ENCODE assay signal across 11 mouse cellular contexts in the genomic region with DNA sequence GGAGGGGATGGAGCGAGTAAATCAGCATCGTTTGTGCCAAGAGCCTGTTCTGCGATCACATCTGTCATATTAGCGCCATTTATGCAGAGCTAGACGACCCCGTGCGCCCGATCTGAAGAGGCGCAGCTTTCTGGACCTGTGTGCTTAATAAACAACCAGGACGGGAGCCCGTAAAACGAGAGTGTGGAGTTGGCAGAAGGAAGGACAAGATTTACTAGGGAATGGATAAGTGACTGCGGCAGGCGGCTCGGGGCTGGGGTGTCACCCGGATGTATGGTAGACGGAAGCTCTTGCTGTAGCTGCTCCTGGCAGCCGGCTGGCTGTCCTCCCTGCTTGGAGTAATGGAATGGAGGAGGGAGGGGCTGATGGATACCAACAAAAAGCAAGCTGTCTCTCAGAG.
DNase-seq lines count a peak whose midpoint lies in the region; ATAC-seq and TF ChIP-seq lines count a peak whose summit lies in the region.
"Had no signal": no experiment of that assay in that cellular context is flagged by ENCODE, and none has a peak within 500 bp of the region (broad histone marks: within the 10 kb centered on the region; RNA-seq: fewer than 3 reads in every experiment).

No protein-coding gene starts in this region.

- no peaks in the 10 kb centered on the region for H3K9me3 ChIP-seq in liver, postnatal 0 days (ENCODE audit: low read length)
- no peaks in the 10 kb centered on the region for H3K9me3 ChIP-seq in hindbrain, embryonic 13.5 days
- H3K9me3 ChIP-seq in midbrain, postnatal 0 days (ENCODE audit: low read length): no peaks in the 10 kb centered on the region

- no peak overlapping the region for H3K4me2 ChIP-seq in liver, postnatal 0 days (ENCODE audit: low read depth, low read length)
- peak overlapping the region; percentile 42 for H3K4me2 ChIP-seq in hindbrain, embryonic 13.5 days
- no peak overlapping the region for H3K4me2 ChIP-seq in midbrain, postnatal 0 days (ENCODE audit: low read depth, low read length, poor library complexity, severe bottlenecking)

- H3K27me3 ChIP-seq in liver, postnatal 0 days (ENCODE audit: insufficient read depth, low read length): 0 out of 2 replicates have a peak, but pooled peaks cover 5% of the 10 kb centered on the region
- H3K27me3 ChIP-seq in hindbrain, embryonic 13.5 days: peaks cover 79% of the 10 kb centered on the region
- H3K27me3 ChIP-seq in midbrain, postnatal 0 days (ENCODE audit: insufficient read depth, low read length): no peaks in the 10 kb centered on the region; the same call in 1 of the 2 replicates

- no peaks in the 10 kb centered on the region for H3K36me3 ChIP-seq in liver, postnatal 0 days (replicated peaks; ENCODE audit: insufficient read depth, low read length)
- H3K36me3 ChIP-seq in hindbrain, embryonic 13.5 days: no peaks in the 10 kb centered on the region
- no peaks in the 10 kb centered on the region for H3K36me3 ChIP-seq in midbrain, postnatal 0 days (ENCODE audit: insufficient read depth, low read length)

- no peak overlapping the region for H3K4me3 ChIP-seq in liver, postnatal 0 days (ENCODE audit: low read depth, low read length)
- H3K4me3 ChIP-seq in hindbrain, embryonic 13.5 days: no peak overlapping the region
- H3K4me3 ChIP-seq in midbrain, postnatal 0 days (ENCODE audit: low read depth, low read length): no peak overlapping the region

- H3K4me1 ChIP-seq in liver, postnatal 0 days (ENCODE audit: insufficient read depth): no peaks in the 10 kb centered on the region
- peaks cover 44% of the 10 kb centered on the region for H3K4me1 ChIP-seq in hindbrain, embryonic 13.5 days (replicated peaks)
- peaks cover 8% of the 10 kb centered on the region for H3K4me1 ChIP-seq in midbrain, postnatal 0 days (ENCODE audit: insufficient read depth, low read length)

- no peak for TF ChIP-seq POLR2A in brain, embryonic 14.5 days (IDR thresholded peaks at IDR 0.05; ENCODE audit: borderline replicate concordance, extremely low read depth, insufficient read depth, insufficient read length, poor library complexity, severe bottlenecking)

- WGBS in liver, postnatal 0 days (ENCODE audit: insufficient replicate concordance): 66% methylated on average over 18 of the region's 18 CpGs
- WGBS in hindbrain, embryonic 13.5 days: 43% methylated on average over 18 of the region's 18 CpGs
- 55% methylated on average over 18 of the region's 18 CpGs for WGBS in midbrain, postnatal 0 days

- no peak overlapping the region for H3K27ac ChIP-seq in liver, postnatal 0 days (ENCODE audit: low read depth)
- peak overlapping the region; percentile 82 for H3K27ac ChIP-seq in hindbrain, embryonic 13.5 days
- no peak overlapping the region; the same call in 1 of the 2 replicates for H3K27ac ChIP-seq in midbrain, postnatal 0 days (ENCODE audit: low read depth, low read length)
- H3K27ac ChIP-seq: macrophage had no signal

- peak; percentile 8 for DNase-seq in liver
- DNase-seq in liver, postnatal 0 days: no peak
- peak; percentile 84 for DNase-seq in brain, embryonic 14.5 days (ENCODE audit: low read depth)
- DNase-seq in midbrain, postnatal 0 days (ENCODE audit: low spot score): peak; percentile 61
- DNase-seq in c-Kit-positive CD71-positive TER-119-positive erythroid progenitor cells, embryonic 14.5 days (ENCODE audit: low spot score): no peak
- DNase-seq in heart, postnatal 10 days: no peak
- DNase-seq: gastrocnemius, postnatal 36 days; heart, postnatal 36 days; thymus, postnatal 14 days had no signal

- intact Hi-C loops in heart, postnatal 10 days (cut with DNase I): no loop called here

- no peak for ATAC-seq in liver, postnatal 0 days
- ATAC-seq in hindbrain, embryonic 13.5 days (ENCODE audit: low FRiP score): peak; percentile 23; the same call in 1 of the 2 replicates
- no peak for ATAC-seq in midbrain, postnatal 0 days (ENCODE audit: low FRiP score)

- TF ChIP-seq CTCF in liver, postnatal 0 days (IDR thresholded peaks at IDR 0.05; ENCODE audit: low read depth): no peak
- TF ChIP-seq CTCF in brain, embryonic 14.5 days (IDR thresholded peaks at IDR 0.05; ENCODE audit: borderline replicate concordance, extremely low read depth, insufficient read depth, insufficient read length): no peak
- no peak for TF ChIP-seq CTCF in midbrain, postnatal 0 days (IDR thresholded peaks at IDR 0.05)

- no peak for TF ChIP-seq EP300 in liver, postnatal 0 days (IDR thresholded peaks at IDR 0.05; ENCODE audit: low read depth)

- H3K9ac ChIP-seq in liver, postnatal 0 days (replicated peaks): no peak overlapping the region
- 0 out of 2 replicates have a peak overlapping the region, but pooled peaks have one; percentile 26 for H3K9ac ChIP-seq in hindbrain, embryonic 13.5 days
- no peak overlapping the region for H3K9ac ChIP-seq in midbrain, postnatal 0 days (replicated peaks; ENCODE audit: low read length, poor library complexity, severe bottlenecking)

Comparison
In these comparisons a context has a peak if more than half of its experiments do, and no peak if none do; other contexts are left out.
1. DNase-seq: peak in liver (single experiment), brain, embryonic 14.5 days (single experiment) and midbrain, postnatal 0 days (single experiment); none in liver, postnatal 0 days (single experiment), c-Kit-positive CD71-positive TER-119-positive erythroid progenitor cells, embryonic 14.5 days (single experiment) and heart, postnatal 10 days (0 of 2).